Mouse (Mus musculus): ENCODE data around the gene Ccnq.

Ccnq gene

DNA sequence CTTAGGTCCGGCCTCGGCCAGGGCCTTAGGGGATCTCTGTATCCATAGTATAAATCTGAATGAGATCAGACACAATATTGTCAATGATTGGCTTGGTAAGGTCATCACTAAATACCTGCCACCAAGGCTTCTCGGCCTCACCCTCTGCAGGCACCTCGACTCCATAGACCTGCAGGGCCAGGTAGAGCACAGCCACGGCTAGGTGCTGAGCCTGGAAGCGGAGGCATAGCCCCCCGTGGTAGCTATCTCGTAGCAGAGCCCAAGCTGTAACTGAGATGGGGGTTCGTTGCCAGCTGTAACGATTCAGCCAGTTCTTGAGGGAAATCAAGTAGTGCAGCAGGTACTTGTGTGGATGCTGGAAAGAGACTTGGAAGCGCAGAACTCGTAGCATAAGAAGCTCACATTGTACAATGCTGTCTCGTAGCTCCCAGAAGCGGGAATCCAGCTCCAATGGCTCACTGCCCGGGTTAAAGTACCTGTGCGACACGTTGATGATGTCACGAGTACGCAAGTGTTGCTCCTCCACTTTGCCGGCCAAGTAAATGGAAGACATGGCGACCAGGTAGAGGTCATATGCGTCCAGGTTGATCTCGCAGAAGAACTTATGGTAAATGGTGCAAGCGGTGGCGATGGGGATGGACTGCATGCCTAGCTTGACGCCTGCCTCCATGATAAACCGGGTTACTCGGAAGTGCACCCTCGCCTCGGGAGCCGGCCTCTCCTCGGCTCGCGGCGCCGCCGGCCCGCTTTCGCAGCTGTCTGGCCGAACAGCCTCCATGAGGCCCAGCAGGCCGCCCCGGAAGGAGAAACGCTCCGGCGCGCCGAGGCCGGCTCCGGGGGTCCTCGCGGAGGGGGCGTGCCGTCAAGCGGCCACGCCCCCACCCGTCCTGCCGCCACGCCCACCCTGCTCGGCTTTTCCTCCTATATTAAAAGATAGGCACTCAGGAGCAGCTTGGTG, at the start of gene Ccnq:
Ccnq (minus strand) TSS at position 845 of the 958 bp plus-strand sequence.
- ATAC-seq (ENCODE audit: low TSS enrichment), result peak; percentile 60

- ATAC-seq (ENCODE audit: low TSS enrichment), result no peak
These were observed 49.6 kb upstream of the Ccnq start for GRCm38 (mm10) chr11:78801094-78801493.

DNA sequence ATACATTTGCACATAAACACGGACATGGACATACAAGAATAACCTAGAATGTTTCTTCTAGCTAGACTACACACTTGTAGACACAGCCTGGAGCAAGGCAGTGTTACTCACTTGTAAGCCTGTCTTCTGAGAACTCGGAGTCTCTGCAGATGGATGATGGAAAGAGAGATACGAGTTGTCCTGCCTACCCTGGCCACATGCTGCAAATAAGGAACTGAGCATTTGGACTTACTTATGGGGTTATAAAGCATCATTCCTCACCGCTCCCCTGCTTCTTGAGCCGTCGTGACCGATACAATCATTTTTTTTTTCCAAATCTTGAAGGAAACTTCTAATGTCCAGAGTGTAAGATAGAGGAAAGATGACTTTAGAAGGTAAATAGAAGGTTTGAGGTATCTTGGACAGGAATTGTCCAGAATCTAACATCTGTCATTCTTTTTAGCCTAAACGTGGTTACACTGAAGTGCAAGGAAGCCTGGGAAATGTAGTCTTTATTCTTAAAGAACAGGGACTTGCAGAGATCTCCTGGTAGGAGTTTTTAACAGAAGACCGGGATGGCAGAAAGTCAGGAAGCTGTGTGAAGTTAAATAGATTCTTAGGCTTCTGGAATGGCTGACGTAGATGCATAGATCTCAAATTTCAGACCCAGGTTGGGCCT, 44.7 kb upstream of the Ccnq start:
- no peak for ATAC-seq (ENCODE audit: low TSS enrichment)

DNA sequence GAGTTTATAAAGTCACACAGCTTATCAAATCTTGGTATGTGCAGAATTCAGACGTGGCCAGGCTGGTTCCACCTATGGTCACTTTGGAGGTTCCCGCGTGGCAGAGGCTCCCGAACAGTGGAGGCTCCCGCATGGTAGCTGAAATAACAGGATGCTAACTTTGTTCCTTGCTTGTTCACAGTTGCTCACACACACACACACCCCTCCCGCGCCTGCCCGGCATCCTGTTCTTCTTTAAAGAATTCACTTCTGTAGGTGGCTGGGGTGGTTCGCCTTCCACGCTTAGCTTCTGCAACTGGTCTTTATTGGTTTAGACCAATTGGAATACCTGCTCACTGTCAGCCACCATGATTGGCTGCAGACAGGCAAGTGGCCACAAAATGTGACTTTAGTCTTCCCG, 41.6 kb upstream of the Ccnq start:
- peak; percentile 32; the same call in 1 of the 2 replicates for ATAC-seq (ENCODE audit: low TSS enrichment)

- ATAC-seq (ENCODE audit: low TSS enrichment), result peak; percentile 74
These were observed 40.9 kb upstream of the Ccnq start for GRCm38 (mm10) chr11:78792465-78792864.

GRCm38 (mm10) chr11:78792055-78792454, 40.5 kb upstream of the Ccnq start:
- 0 out of 2 replicates have a peak, but pooled peaks have one; percentile 8 for ATAC-seq (ENCODE audit: low TSS enrichment)

DNA sequence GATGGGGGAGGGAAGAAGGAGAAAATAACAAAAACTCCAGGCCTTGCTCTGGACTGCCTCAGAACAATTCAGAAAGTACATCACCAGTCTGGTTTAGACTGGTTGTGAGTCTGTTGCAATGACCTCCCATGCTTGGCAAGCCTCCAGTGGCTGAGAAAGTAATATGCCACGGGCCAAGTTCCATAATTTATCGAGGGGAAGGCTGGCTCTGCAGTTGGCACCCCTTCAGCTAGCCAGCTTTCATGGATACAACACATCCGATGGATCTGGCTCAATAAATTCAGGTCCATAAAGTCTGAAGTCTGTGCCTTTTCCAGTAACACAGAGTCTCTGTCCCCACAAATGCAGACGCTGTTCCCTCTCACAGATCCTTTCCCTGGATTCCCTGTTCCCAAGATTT, 40.1 kb upstream of the Ccnq start:
- ATAC-seq (ENCODE audit: low TSS enrichment), result 0 out of 2 replicates have a peak, but pooled peaks have one; percentile 10

GRCm38 (mm10) chr11:78789370-78790060, 38.0 kb upstream of the Ccnq start:
- ATAC-seq (ENCODE audit: low TSS enrichment), result no peak

GRCm38 (mm10) chr11:78786013-78786431, 34.5 kb upstream of the Ccnq start:
- ATAC-seq (ENCODE audit: low TSS enrichment), result no peak

GRCm38 (mm10) chr11:78782791-78783347, 31.3 kb upstream of the Ccnq start:
- peak; percentile 23; the same call in 1 of the 2 replicates for ATAC-seq (ENCODE audit: low TSS enrichment)

GRCm38 (mm10) chr11:78782326-78782725, 30.8 kb upstream of the Ccnq start:
- no peak for ATAC-seq (ENCODE audit: low TSS enrichment)

DNA sequence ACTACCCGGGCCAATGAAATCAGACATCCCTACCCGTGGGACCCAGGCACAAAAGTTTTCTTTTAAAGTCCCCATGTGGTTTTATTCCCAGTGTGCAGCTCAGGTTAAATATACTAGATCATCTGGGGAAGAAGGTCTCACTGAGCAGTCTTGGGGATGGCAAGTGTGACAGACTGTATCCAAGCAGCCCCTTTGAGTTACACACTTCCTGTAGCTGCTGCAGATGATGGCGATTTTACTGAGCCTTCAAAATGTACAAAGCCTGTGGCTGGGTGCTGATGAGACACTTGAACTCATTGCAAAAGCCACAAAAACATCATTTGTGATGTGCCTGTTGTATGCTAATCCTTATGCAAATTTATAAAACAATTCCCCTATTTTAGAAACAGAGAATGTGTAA, 29.0 kb upstream of the Ccnq start:
- no peak for ATAC-seq (ENCODE audit: low TSS enrichment)

DNA sequence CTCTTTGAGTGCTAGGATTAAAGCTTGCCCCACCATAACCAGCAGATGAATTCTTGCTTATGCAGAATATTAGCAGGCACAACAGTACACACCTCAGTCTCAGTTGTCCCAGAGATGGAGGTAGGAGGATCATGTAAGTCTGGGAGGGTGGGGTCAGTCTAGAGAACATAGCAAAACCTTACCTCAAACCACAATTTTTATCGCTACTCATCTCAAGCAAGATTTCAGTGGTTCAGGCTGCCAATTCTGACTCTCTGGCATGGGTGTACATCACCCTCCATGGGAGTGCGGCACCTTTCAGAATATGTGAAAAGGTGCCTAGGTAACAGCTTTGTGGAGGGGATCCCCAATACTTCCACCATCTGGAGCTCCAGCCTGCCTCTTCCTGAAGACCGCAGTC, 28.5 kb upstream of the Ccnq start:
- ATAC-seq (ENCODE audit: low TSS enrichment), result no peak

DNA sequence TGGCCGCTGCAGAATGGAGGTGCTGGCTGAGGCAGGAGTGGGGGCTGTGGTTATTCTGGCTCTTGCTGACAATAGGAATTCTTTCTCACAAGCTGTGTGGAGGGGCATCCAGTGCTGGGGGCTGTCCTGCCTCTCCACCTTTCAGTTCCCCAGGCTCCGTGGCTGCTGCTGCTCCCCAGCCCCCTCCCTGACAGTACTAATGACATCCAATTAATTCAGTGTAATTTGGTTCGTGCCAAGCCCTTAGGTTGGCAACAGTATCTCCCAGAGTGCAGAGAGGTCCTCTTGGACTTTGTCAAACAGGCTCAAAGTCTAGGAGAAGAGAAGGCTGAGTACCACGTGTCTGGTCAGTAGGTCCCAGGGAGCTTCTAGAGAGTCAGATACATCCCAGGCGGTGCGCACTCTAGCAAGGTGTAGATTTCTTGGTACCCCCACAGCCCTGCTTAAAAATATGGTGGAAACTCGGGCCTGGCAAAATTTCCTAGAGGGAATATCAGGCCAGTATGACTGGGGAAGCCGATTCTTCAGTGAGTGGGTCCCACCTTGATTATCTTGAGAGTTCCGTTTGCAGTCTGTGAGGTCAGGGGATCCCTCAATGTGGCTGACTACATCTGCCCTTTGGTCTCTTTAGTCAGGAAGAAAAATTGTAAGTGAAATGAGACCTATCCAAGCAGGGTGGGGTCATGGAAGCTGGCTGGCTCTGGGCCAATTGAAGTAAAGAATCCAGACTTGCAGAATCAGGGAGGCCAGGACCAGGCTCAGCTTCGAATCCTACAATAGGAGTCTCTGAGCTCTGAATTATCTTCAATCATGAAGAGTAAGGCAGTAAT, 26.5 kb upstream of the Ccnq start:
- no peak for ATAC-seq (ENCODE audit: low TSS enrichment)

GRCm38 (mm10) chr11:78771751-78772283, 20.3 kb upstream of the Ccnq start:
- peak; percentile 93 for ATAC-seq (ENCODE audit: low TSS enrichment)

DNA sequence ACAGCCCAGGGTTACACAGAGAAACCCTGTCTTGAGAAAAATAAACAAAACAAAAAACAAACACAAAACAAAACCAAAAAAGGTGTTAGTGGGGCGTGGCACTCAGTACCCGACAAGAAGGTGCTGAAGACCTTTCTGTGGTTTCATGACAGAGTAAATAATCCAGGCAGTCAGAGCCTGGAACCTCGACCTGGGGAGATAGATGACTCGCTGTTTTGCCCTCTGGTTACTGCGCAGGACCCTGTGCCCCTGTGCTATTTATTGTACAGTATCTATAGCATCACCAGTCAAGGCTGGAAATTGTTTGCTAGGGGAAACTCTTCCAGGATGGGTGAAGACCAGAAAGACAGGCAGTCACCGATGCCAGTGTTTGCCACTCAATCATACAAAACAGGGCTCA, 18.9 kb upstream of the Ccnq start:
- ATAC-seq (ENCODE audit: low TSS enrichment), result no peak

DNA sequence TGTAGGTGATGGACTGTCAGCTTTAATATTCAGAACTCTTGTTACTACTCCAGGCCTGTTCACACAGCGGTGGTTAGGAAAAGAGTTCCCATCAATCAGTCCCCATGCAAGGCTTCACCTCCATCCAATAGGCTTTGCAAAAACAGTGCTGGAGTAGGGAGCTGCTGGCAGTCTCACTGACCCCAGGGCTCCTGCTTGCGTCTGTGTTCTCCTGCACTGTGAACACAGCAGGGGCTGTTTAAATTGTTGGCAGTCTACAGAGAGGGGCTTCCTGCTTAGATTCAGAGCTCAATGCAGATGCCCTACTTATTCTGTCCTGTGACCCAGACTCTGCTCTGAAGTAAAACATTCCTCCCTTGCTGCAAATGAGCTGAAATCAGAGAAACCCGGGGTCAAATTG, 17.2 kb upstream of the Ccnq start:
- no peak for ATAC-seq (ENCODE audit: low TSS enrichment)

DNA sequence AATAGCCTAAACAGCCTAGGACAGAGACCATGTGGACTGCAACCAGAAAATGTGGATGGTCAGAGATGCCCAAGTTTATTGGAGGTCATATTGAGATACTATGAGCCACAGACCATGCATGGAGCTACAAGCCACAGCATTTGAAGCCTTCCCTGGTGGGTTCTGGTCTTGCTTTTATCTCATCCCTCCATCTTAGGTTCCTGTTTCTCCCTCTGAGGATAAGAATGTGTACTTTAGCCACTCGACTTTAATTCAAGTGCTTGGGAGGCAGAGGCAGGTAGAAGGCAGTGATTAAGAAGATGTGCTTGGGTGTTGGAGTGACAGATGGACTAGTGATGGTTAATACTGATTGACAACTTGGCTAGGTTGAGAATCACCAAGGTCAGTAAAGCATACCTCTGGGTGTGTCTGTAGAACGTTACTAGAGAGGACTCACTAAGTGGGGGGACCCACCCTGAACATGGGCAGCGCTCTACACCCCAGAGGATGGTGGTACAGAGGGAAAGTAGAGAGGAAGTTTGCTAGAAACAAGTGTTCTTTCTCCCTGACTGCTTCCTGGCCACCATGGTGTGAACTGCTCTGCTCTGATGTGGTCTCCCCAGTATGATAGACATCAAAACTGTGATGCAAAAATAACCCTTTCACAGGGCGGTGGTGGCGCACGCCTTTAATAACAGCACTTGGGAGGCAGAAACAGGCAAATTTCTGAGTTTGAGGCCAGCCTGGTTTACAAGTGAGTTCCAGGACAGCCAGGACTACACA, 14.7 kb upstream of the Ccnq start:
- ATAC-seq (ENCODE audit: low TSS enrichment), result no peak

GRCm38 (mm10) chr11:78764820-78765219, 13.3 kb upstream of the Ccnq start:
- ATAC-seq (ENCODE audit: low TSS enrichment), result no peak

DNA sequence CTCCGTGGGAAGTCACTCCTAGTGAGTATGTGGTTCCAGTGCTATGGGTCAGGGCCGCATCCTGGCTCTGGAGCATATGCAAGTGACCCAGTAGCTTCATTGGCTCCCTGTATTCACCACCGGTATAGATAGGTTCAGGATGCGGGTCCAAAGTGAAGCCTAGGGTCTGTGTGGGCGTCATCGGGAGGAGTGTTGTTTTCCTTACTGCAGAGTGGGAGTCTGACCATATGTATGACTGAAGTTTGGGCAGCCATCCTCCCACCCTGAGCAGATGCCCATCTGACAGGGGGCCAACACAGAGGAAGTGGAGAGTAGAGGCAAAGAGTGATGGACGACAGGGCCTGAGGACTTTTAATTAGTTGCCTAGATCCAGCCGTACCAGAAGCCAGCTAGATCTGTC, 12.8 kb upstream of the Ccnq start:
- ATAC-seq (ENCODE audit: low TSS enrichment), result peak; percentile 84; the same call in 1 of the 2 replicates
